Mouse (Mus musculus) lung, postnatal 4 days (tissue): Measurements from ENCODE around the gene Ttc28.

ENCODE experiments used
- DNase-seq, 2 experiments: peaks; one replicate each; pipeline ENCODE4 v3.0.0; 2021

Gene Ttc28

GRCm38 (mm10) chr5:111179651-111180050 lies 300.0 kb downstream of the Ttc28 start:
- no peak for DNase-seq

- peak; percentile 27 to 49 for DNase-seq
Observed at GRCm38 (mm10) chr5:111180091-111181053, 300.8 kb downstream of the Ttc28 start.

GRCm38 (mm10) chr5:111181204-111181912 lies 301.8 kb downstream of the Ttc28 start:
- no peak for DNase-seq

DNA sequence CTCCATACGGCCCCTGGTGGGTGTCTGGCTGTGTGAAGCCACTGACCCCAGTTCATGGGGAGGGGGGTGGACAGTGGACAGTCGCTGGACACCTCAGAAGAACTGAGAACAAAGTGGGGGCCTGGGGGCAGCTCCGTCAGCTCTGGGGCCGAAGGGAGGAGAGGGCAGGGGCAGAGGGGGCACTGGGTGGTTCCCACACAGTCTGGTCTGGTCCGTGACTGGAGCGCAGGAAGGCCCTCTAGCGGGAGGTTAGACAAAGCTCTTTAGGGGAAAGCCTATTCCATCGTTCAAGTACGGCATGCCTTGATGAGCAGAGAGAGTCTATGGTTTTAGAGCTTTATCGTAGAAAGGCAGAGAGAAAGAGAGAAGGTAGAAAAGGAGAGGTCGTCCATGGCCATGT lies 307.0 kb downstream of the Ttc28 start:
- DNase-seq, result peak in 1 of 2 experiments; percentile 36

- DNase-seq, result no peak
Observed at GRCm38 (mm10) chr5:111191972-111192371, 312.4 kb downstream of the Ttc28 start.

- DNase-seq, result no peak
Observed at GRCm38 (mm10) chr5:111194829-111195228, 315.2 kb downstream of the Ttc28 start.

DNA sequence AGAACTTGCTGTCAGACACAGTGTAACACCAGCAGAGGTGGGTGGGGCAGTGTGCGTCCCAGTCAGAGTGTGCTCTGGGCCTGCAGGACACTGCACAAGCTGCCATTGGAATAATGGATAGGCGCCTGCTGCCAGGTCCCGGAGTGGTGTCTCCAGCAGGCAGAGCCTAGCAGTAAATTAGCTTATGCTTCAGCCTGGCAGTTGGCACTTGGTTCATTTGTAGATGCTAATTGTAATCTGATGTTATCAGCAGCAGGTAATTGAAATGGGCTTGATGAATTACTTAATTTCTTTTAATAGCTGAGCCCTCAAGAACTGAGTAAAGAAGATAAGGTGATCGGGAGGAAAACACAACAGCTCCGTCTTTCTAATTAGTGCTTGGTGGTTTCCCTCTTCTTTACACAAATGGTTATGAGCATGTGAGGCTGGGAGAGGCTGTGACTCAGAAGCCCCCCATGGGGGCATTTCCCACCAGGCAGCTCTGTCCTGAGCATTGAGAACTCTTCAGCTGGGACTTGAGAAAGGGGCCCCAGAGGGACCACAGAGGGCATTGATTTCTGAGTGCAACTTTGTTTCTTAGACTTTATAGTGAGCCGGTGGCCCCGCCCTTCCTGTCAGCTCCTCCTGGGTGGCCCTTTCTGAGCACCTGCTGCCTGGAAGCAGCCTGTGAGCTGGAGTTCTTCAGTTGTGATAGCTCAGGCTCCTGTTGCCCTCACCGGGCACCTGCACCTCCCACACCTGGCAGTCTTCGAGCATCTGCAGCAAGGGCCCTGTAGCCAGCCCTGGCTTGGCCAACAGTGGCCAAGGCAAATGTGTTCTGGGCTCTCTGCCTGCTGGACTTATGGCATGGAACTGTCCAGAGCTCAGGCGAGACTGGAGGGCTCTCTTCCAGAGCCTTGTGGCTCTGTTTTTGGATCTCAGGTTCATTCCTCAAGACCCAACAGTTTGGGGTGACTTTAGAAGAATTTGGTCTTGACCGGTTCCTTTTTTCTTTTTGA lies 316.2 kb downstream of the Ttc28 start:
- no peak for DNase-seq

GRCm38 (mm10) chr5:111197727-111198126 lies 318.1 kb downstream of the Ttc28 start:
- DNase-seq, result no peak

GRCm38 (mm10) chr5:111200167-111200840 lies 320.7 kb downstream of the Ttc28 start:
- no peak for DNase-seq

DNA sequence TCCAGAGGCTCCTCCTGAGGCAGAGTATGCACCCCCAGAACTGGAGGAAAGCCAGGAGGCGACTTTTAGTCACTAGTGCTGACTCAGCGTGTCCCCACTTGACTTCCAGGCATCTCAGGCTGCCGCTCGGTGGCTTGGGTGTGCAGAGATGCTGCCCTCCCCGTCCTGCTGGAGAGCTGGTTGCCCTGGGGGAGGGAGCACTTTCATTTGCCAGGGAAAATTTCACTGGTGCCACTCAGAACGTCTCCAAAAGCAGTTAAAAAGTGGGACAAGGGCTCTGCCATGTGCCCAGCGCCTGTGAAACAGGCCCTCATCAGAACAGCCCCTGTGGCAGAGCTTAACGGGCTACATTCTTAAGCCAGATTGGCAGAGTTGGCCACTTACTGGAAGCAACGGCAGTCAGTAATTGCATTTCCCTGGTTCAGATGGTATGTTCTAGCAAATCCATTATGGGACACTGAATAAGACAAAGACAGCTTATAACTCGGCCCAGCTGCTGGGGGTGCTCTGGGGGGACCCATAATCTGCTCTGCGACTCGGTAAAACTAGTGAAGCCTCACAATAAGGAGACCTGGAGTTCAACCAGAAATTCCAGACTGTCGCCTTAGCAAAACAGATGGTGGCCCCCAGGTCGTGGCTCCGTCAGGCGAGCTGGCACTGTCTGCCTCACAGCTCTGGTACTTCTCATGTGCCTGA lies 321.5 kb downstream of the Ttc28 start:
- DNase-seq, result peak; percentile 48 to 55

GRCm38 (mm10) chr5:111204221-111204620 lies 324.6 kb downstream of the Ttc28 start:
- DNase-seq, result no peak

DNA sequence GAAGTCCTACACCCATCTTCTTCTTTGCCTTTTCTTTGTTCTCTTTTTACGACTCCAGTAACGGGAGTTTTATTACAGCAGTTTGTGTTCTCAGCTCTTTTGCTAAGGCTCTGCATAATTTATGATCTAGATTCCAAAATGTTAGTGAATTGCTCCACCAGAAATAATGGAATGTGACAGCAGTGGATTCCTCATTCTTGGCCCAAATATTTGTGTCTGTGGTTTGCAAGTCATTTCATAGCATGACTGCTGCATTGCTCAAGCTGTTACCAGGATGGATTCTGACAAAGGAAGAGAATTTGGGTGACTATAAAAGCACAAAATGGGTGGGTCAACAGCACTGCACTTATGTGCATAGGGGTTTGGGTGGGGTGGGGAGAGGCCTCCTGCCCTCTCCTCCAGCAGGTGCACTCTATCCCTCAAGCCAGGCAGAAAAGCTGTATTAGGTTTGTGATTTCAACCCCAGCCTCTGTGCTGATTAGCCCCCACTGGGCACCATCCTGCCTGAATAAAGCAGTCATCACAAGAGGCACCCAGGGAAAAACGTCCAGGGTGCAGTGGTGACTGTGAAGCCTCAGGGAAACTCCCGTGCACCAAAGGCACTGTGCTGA lies 325.5 kb downstream of the Ttc28 start:
- no peak for DNase-seq

DNA sequence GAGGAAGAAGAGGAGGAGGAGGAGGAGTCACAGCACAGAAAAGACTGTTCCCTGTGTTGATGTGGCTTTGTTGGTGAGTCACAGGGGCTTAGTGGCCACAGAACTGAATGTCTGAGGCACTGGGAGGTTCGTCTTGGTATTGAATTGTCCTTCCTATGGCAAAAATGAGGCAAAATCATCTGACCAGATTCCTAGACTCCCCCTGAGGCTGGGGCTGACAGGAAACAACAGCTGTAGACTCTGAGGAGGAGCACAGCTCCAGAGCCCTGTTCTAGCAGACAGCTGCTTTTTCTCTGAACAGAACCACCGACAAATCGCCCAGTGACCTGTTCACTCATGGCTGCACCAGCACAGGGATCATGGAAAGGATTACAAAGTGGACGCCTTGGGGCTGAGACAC lies 326.2 kb downstream of the Ttc28 start:
- no peak for DNase-seq

DNA sequence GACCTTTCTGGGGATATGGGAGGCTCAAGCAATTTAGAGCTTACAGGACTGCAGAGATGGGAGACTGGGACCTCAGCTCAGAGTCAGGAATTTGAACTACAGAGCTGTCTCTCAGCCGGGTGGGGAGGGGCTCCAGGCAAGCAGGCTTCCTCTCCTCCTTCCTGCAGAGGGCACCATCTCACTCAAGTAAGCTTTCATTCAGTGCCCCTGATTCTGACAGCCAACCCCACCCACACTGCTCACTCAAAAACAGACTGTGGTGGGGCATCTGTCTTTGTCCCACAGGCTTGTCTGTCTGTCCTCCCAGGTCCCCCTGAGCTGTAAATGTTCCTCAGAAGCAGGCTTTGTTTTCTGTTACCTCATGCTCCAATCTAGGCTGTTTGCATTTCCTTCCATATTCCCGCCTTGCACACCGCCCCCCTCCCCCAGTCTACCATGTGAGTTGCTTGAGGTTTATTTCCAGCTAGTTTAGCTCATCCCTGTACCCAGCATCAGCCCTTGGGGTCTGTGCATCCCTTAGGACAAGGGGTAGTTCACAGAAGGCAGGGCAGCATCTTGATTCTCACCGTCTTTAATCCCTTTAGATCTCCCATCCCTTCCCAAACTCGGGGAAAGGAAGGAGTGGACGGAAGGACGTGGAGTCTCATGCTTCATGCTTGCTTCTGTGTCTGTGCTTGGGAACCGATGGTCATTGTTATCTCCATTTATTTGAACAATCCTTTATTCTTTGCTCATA lies 328.5 kb downstream of the Ttc28 start:
- DNase-seq, result peak; percentile 70 to 77

DNA sequence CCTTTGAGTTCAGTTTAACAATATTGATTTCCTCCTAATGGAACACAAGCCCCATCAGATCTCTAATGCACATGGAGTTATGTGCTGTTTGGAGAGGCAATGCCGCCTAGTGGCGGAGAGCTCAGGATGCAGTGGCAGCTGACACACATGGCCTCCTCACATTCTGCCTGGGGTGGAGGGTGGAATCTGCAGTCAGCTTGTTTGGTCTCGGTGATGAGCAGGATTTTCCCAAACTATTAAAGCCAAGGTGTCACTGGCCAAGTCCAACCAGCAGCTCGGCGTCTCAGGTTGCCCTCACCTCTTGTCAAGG lies 329.0 kb downstream of the Ttc28 start:
- peak; percentile 67 to 71 for DNase-seq

- DNase-seq, result no peak
Observed at GRCm38 (mm10) chr5:111213935-111214450, 334.4 kb downstream of the Ttc28 start.

DNA sequence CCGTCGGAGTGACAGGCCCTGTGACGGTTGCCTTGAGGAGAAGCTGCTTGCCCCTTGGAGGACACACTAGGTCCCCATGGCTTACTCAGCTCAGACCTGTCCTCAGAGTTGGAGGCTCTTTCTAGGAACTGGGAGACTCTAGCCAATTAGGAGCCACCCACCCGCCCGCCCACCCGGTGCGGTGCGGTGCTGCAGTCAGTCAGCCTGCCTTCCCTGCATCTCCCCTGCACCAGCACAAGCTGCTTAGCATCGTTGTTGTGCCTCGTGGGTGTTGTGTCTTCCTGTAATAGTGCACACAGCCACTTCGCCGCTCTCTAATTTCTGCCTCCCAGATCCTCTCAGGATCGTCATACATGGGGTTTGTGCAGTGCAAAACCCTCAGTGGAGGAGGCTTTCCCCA lies 335.3 kb downstream of the Ttc28 start:
- DNase-seq, result no peak

DNA sequence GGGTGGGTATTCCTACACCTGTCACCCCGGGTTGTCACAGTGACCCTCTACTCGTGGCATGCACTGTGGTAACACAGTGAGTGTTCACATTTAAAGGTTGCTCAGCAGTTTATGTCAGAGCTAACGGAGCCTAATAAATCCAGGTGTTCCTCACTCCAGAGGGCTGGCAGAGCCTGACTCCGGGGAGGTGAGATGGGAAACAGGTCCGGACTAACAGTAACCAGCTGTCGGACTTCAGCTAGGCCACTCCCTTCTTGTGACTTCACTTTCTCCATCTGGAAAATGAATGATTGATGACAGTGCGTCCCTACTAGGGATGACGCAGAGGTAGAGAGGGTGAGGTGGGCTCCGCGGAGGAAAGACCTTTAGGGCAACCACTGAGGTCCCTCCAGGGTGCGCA lies 336.1 kb downstream of the Ttc28 start:
- no peak for DNase-seq

DNA sequence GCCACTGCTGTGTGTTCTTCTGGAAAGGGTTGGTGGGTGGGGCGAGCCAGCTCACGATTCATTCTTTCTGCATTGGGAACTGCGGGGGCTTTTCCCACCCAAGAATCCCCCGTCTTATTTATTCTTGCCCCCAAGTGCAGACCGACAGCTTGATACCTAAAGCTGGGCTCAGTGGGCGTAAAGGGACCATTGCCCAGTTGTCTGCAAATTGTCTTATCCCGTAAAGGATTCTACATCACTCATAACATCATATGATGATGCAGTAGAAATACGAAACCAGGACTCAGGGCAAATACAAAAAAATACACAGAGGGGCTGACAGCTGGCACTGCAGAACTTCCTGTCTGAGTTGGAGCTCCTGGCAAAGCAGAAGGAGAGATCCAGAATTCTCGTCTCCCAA lies 336.6 kb downstream of the Ttc28 start:
- no peak for DNase-seq

GRCm38 (mm10) chr5:111217447-111218110 lies 338.0 kb downstream of the Ttc28 start:
- peak; percentile 23 to 68 for DNase-seq
